Mouse (Mus musculus) bone marrow macrophage, adult 2 months (primary cell): ENCODE results near the gene Mob3b.

Experiments used
- CTCF ChIP-seq: IDR thresholded peaks from 2 replicates; pipeline ENCODE4 v1.5.1; 2012; ENCODE audit warnings: low read depth, mild to moderate bottlenecking, low read length, moderate library complexity
- POLR2A ChIP-seq: IDR thresholded peaks from 2 replicates; pipeline ENCODE4 v1.6.1; 2012; ENCODE audit warnings: mild to moderate bottlenecking, low read depth, low read length, borderline replicate concordance

DNA sequence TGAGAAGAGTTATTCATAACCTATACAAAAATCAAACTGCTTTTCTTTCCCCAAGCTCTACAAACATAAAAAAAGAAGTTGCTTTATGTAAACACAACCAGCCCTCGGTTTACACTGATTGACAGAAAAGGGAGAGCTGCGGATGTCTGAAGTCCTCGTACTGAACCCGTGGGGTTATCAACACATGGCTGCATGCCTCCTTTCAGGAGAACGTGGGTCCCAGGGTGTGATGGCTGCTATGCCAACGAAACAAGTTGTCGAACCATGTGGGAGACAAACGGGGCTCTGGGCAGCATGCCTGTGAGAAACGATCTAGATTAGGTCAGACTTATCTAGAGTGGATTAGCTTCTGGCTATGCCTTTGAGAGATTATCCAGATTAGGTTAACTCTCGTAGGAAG lies 192.4 kb downstream of the Mob3b start:
- TF ChIP-seq POLR2A (no peak), CTCF (no peak)
